Comparison of ENCODE assay signal across 25 mouse cellular contexts in genomic region chr2:8546116-8546515, GRCm38 (mm10).
DNase-seq lines count a peak whose midpoint lies in the region; ATAC-seq lines count a peak whose summit lies in the region.
"Had no signal": no experiment of that assay in that cellular context is flagged by ENCODE, and none has a peak within 500 bp of the region (broad histone marks: within the 10 kb centered on the region; RNA-seq: fewer than 3 reads in every experiment).

No protein-coding gene starts in this region.

- no peak for ATAC-seq in forebrain, embryonic 15.5 days (replicated peaks)
- ATAC-seq: forebrain, embryonic 13.5 days; forebrain, postnatal 0 days; hindbrain, postnatal 0 days; inflammation-experienced regulatory T-cells, adult 6 months; intestine, embryonic 16.5 days; Patski had no signal

- DNase-seq in adrenal gland, adult (ENCODE audit: inconsistent age in 2 of 2, low spot score in 1 of 2), result peak; percentile 57 to 68
- DNase-seq in adrenal gland, postnatal 4 days (ENCODE audit: low spot score in 2 of 2), result no peak
- DNase-seq in ovary, adult 18-20 months (ENCODE audit: low spot score), result peak; percentile 6
- no peak for DNase-seq in ovary, postnatal 36 days (ENCODE audit: low spot score)
- DNase-seq in adrenal gland, postnatal 25 days, result peak; percentile 2
- DNase-seq in kidney, adult 11 months, result no peak
- DNase-seq: cerebellum, adult 18-20 months; cerebellum, adult 9-10 months; cerebellum, postnatal 14 days; forebrain, postnatal 0 days; gastrocnemius, adult 2 months; gastrocnemius, postnatal 14 days; heart, adult 18-20 months; heart, postnatal 14 days; heart, postnatal 4 days had no signal

- no peak overlapping the region for H3K27ac ChIP-seq in forebrain, embryonic 15.5 days (replicated peaks)
- H3K27ac ChIP-seq: forebrain, embryonic 10.5 days; forebrain, embryonic 13.5 days; gastrocnemius, adult 2 months; heart, embryonic 10.5 days; heart, embryonic 13.5 days; hindbrain, embryonic 14.5 days; hindbrain, postnatal 0 days had no signal

- H3K27me3 ChIP-seq in forebrain, embryonic 15.5 days, result no peaks in the 10 kb centered on the region
- H3K27me3 ChIP-seq: forebrain, embryonic 13.5 days; heart, embryonic 13.5 days had no signal

- H3K9me3 ChIP-seq in forebrain, embryonic 15.5 days, result no peaks in the 10 kb centered on the region
- H3K9me3 ChIP-seq: forebrain, embryonic 10.5 days; forebrain, embryonic 13.5 days; heart, embryonic 10.5 days; heart, embryonic 13.5 days had no signal

- no peak overlapping the region for H3K4me2 ChIP-seq in forebrain, embryonic 15.5 days (replicated peaks)
- H3K4me2 ChIP-seq: forebrain, embryonic 13.5 days; heart, embryonic 13.5 days; hindbrain, embryonic 14.5 days had no signal

- no peak overlapping the region for H3K9ac ChIP-seq in forebrain, embryonic 15.5 days (replicated peaks)
- H3K9ac ChIP-seq: forebrain, embryonic 13.5 days; forebrain, postnatal 0 days; heart, embryonic 13.5 days; hindbrain, embryonic 14.5 days had no signal

- H3K4me3 ChIP-seq in forebrain, embryonic 15.5 days, result no peak overlapping the region
- H3K4me3 ChIP-seq: forebrain, embryonic 10.5 days; forebrain, embryonic 13.5 days; gastrocnemius, adult 2 months; heart, embryonic 10.5 days; heart, embryonic 13.5 days had no signal

- no peaks in the 10 kb centered on the region for H3K36me3 ChIP-seq in forebrain, embryonic 15.5 days
- H3K36me3 ChIP-seq: forebrain, embryonic 10.5 days; heart, embryonic 10.5 days; heart, embryonic 13.5 days had no signal

- H3K4me1 ChIP-seq in forebrain, embryonic 15.5 days, result no peaks in the 10 kb centered on the region
- H3K4me1 ChIP-seq: forebrain, embryonic 10.5 days; forebrain, embryonic 13.5 days; heart, embryonic 10.5 days; heart, embryonic 13.5 days had no signal

Comparison
In these comparisons a context has a peak if more than half of its experiments do, and no peak if none do; other contexts are left out.
1. DNase-seq: peak in adrenal gland, adult (2 of 2), ovary, adult 18-20 months (single experiment) and adrenal gland, postnatal 25 days (single experiment); none in adrenal gland, postnatal 4 days (0 of 2), ovary, postnatal 36 days (single experiment) and kidney, adult 11 months (single experiment).